Mouse (Mus musculus) CH12F3 (cell line): ENCODE data around the gene Helz2.
"Not testable (repeated sequence)": the region's sequence is repeated elsewhere in the genome, so short reads cannot be mapped to it uniquely, and the experiment has no call there.

Experiments
- in situ Hi-C: fragments of 300-500 bp; cut with MboI; formaldehyde crosslinking; loops from 2 replicates; pipeline ENCODE4 v1.14.3; 2020; ENCODE audit warnings: low sequenced_read_pairs

The Helz2 gene

DNA sequence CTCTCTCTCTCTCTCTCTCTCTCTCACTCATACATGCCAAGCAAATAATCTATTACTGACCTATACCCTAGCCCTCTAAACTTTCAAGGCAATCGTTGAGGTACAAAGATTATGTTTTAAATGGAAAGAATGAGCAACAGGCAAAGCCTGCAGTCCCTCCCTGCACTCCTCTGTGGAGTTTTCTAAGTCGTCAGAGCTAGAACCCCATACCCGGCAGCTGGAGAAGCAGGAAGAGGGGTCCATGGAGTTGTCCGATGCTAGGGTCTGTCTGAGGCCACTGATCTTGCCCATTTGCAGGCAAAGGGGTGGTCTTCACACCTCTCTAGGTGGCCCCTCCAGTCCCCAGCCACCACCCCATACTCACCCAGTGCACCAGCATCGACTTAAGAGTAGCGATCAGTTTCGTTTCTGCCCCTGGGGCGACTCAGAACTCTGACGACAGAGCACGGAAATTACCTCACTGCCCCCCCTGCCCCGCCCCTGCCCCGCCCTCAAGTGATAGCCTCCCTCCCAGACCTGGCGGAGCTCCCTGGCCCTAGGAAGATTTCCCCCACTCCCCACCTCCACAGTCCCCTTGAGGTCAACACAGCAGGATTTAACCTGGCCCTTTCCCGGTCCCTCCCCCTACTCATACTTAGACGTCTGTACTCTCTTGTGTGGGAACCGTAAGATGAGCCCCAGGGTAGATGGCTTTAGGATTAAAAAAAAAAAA is at the start of gene Helz2:
TSS of gene Helz2 (minus strand) at position 426 of the 712 bp plus-strand sequence.
- in situ Hi-C loops = no loop called here

DNA sequence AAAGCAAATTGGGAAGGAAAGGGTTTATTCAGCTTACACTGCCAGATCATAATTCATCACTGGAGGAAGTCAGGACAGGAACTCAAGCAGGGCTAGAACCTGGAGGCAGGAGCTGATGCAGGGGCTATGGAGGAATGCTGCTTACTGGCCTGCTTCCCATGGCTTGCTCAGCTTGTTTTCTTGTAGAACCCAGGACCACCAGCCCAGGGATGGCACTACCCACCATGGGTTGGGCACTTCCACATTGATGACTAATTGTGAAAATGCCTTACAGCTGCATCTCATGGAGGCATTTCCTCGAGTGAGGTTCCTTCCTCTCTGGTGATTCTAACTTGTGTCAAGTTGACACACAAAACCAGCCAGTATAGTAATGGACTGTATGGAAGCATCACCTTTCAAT is 49.1 kb upstream of the Helz2 start:
- in situ Hi-C loops = no loop called here

DNA sequence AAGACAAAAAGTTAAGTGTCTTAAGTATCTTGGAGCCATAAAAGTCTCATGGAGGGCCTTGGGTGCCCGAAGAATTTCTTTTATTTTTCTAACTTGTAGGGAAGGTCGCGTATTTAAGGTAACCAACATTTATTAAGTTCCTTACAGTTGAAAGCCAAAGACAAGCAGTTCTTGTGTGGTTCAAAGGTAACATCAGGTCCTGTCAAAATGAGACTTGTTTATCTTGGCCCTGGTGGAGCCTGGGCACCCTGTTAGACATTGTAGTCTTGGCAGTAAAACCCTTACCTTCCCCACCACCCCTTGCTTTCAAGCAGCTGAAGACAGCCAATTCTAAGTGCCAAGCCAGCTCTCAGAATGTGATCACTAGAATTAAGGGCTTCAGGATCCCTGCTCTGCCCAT is 46.9 kb upstream of the Helz2 start:
- in situ Hi-C loops = no loop called here

DNA sequence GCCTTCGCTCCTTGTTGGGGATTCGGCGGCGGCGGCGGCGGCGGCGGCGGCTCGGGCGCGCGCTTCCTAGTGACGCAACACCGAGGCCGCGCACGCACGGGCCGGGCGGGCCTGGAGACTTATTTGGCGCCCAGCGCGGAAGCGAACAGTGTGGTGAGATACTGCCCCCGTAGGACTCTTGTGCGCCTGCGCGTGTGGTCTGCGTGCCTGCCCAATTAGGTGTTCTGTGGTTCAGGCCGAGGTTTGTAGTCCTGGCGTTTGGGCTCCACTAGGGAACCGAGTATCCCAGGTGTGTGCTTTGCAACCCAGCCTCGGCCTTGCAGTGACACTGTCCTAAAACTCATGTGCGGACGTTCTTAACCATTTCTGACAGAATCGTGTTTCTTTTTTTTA is 46.1 kb upstream of the Helz2 start, which contains the start of gene Gmeb2:
TSS of gene Gmeb2 (minus strand) at position 78 of the 393 bp plus-strand sequence.
- in situ Hi-C loops = not testable (repeated sequence)

DNA sequence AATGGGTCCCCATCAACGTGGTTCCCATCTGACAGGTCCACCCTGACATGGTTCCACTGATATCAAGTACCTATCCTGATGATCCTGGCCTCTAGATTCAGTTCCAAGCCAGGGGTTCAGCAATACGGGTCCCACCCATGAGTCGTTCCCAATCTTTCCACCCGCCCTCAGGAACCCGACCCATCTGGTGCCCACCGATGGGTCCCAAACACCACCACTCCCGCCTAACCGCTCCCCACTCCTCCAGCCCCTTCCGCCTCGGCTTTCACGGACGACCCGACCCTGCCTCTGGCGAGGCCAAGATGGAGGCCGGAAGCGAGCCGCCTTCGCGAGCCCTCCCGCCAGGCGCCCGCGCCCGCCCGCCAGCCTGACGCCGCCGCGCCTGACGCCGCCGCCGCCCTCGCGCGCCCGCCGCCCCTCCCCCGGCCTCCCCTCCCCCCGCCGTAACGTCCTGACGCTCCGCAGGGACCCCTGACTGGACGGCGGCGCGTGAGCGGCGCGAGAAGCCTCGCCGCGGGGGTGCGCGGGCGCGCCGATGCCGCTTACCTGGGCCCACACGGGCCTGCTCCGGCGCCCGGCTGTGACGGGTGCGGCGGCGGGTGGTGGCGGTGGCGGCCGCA is 45.6 kb upstream of the Helz2 start:
- in situ Hi-C loops = no loop called here

DNA sequence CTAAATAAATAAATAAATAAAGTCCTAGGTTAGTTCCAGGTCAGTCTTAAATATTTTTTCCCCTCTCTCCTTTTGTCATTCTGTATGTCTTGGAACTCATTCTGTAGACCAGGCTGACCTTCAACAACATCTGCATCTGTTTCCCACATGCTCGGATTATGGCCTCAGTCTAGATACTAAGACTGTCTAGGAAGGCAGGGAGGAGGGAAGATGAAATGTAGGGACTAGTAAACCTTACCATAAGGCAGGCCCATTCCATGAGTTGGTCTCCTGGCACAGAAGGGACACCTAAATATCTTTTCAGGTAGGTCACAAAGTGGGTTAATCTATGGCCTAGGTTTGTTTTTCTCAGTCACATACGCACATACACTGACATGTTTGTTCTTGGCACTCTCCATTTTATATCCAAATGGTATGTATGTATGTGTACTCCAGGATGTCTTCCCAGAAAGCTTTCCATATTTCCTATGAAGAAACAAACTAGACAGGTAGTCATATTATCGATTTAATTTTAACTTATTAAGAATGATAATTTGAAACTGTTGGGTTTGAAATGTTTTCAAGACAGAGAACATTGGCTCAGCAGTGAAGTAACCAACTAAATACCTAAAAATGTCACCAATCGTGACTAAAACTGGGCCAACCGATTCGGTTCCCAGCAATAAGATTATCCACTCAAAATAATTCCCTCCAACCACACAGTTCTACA is 45.0 kb upstream of the Helz2 start:
- in situ Hi-C loops = no loop called here

DNA sequence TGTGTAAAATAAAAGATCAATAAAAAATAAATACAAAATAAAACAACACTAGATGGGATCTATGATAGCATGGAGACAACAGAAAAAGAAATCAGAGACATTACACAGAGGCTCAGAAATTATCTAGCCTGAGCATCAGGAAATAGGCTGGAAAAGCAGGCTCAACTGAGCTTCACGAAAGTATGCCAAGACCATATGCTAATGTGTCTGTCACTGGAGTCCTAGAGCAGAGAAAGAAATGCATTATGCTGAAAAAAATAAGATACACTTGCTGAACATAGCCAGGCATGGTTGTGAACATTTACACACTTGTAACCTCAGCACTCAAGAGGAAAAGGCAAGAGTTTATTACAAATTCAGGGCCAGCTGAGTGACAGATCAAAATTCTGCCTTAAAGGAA is 38.1 kb upstream of the Helz2 start:
- in situ Hi-C loops = no loop called here

DNA sequence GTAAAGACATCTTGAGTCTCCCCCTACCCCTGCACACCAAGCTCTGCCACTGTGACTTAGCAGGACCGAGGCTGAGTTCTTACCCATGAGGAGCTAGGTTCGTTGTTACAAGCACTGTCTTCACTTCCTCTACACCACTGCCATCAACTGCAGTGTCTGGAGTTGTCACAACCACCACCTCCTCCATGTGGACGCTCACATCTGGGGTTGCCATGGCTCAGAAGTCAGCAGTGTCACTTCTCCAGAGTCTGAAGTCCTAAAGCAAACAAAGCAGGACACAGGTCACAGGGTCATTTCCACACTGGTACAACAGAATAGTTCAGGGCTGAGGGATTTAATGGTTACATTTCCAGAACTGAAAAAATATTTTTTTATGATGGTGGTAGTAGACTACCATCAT is 36.0 kb upstream of the Helz2 start:
- in situ Hi-C loops = no loop called here

DNA sequence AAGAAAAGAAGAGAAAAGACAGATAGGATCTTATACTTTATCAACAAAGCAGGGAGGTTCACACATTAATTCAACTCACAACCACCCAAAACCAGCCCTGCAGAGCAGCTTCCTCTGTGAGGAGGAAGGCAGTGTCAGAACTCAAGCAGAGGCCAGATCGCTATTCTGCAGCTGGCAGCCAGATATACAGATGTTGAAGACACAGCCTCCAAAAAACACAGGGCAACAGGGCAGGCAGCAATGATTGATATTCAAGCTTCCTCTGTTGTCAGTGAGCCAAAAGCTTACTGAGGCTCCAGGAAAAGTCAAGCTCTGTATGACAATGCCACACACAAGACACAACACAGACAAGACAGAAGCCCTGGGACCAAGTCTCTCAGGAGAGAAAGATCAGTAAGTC is 34.9 kb upstream of the Helz2 start:
- in situ Hi-C loops = no loop called here

DNA sequence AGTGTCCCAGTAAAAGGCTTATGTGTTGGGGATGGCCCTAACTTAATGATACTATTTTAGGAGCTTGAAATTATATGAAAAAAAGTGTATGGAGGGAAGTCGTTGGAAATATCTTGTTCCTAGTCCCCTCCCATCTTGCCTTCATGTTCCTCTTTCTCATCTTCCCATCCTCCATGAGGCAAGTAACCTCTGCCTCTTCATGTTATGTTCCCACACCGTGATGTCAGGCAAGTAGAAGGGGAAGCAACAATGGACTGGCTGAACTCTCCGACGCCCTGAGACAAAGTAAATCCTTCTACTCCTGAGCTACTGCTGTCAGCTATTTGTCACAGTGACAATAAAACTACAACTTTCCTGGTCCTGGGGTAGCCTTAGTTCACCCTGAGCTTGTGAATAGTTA is 32.8 kb upstream of the Helz2 start:
- in situ Hi-C loops = no loop called here

DNA sequence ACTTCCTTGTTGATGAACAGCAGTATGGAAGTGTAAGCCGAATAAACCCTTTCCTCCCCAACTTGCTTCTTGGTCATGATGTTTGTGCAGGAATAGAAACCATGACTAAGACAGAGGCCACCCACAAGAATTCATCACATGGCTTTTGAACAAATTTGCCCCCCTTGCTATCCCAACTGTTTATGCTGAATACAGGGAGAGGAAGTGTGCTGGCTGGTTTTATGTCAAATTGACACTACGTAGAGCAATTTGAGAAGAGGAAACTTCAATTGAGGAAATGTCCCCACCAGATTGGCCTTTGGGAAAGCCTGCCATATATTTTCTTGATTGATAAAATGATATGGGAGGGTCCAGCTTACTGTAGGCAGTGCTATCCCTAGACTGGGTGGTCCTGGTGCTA is 32.0 kb upstream of the Helz2 start:
- in situ Hi-C loops = no loop called here

DNA sequence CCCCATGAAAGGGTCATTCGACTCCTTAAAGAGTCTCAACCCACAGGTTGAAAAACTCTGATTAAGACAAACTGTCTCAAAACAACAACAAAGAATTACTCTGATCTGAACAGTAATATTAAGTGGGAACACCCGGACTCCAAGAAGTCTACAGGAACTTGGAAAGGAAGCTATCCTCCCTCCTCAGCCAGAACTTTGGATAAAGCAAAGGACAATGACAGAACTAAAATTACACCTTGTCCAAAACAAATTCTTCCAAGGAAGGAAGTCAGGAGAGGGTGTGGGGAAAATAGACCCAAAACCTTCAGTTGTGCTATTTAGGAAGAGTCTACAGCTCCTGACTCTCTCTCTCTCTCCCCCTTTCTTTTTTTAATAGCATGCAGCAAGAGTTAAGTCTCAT is 30.3 kb upstream of the Helz2 start:
- in situ Hi-C loops = no loop called here

DNA sequence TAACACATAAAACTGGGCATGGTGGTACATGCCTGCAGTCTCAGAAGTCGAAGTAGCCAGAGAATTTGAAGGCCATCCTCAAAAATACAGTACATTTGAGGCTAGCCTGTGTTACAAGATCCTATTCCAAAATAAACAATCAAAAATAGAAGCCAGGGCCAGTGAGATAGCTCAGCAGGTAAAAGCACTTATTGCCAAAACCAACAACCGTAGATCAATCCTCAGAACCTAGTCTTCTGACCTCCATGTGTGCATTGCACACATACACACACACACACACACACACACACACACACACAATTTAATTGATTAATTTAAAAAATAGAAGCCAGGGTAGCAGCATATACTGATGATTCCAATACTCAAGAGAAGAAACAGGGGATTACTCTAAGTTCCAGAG is 25.0 kb upstream of the Helz2 start:
- in situ Hi-C loops = no loop called here

DNA sequence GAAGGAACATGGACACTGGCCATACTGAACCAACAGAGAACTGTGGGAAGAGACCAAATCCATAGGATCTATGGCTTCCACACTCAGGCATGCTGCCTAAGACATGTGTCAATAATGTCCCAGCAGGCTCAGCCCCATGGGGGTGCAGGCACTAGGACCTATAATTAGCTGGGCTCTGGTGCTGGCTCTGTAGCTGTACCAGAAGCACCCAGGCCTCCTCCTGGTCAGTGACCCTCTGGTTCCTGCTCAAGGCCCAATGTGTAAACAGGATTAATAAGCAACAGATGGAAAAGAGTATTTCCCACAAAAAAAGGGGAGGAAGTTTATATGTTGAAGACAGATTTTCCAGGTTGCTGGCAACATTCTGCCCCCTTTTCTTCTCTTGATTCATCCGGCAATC is 11.4 kb upstream of the Helz2 start:
- in situ Hi-C loops = no loop called here

DNA sequence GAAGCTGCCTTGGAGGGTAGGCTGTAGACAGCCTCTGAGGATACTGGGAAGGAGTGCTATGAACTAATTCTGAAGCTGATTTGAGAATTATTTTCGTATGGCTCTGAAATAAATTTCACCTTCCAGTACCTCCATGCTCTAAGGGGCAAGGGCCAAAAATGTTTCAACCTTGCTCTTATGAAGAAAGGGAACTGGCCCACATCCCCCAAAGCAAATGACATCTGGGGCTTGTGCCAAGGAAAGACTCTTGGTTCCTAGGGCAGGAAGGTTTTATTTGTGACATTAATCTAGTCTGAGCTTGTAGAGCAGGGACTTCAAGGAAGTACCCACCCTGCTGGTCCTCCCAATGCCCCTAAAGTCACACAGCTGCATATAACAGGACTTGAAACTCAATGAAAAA is 10.0 kb upstream of the Helz2 start:
- in situ Hi-C loops = no loop called here

DNA sequence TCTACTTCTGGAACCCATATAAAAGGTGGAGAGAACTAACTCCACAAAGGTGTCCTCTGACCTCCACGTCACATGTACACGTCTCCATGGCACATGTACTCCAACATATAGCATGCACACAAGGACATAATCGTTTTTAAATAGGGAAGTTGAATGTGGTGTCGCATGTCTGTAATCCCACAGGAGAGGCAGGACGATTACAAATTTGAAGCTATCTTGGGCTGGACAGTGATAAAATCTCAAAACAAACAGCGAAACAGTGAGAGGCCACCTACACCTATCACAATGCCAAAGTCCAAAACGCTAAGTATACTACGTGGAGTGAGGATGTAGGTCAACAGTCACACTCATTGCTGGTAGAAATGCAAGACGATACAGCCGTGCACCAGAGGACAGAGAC is 7.4 kb upstream of the Helz2 start:
- in situ Hi-C loops = no loop called here

DNA sequence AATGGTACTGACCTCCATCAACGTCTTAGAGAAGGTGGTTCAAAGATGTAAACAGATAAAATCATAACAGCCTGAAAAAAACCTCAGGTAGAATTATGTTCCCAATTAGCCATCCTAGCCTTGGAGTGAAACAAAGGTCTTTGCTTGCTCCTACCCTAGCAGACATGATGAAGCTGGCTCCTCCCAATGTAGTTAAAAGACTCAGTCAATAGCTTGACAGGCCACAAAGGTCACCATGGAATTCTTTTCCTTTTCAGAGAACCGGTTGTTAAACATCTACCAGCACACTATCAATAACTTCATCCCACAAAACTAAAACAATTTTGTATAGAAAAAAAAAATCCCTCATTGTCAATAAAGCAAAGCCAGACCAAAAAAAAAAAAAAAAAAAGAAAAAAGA is 3.2 kb upstream of the Helz2 start:
- in situ Hi-C loops = no loop called here

DNA sequence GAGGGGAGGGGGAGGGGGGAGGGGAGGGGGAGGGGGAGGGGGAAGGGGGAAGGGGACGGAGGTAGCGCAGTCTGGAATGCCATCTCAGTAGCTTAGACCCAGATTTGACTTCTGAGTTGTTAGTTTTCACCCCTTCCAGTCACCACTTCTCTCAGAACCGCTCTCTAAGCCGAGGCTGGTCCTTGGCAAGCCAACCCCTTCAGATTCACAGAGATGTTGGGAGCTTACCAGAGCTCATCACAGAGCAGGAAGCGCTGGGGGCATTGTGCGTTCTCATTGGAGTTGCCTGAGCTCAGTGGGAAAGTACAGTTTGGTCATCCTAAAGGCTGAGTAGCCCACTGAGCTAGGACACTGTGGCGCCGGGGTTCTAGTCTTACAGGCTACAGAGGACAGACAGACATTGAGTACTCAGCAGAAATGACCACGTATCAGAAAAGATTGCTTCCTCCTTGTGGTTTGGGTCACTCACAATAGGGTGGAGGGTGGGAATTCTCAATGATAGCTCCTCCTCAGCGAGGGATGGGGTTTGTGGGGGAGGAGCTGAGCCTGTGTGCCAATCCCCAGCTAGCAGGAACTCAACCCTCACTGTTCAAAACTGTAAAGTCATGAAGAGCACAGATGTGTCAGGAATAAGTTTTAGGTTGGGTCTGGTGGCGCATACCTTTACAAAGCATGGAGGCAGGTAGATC is 2.0 kb upstream of the Helz2 start:
- in situ Hi-C loops = no loop called here

DNA sequence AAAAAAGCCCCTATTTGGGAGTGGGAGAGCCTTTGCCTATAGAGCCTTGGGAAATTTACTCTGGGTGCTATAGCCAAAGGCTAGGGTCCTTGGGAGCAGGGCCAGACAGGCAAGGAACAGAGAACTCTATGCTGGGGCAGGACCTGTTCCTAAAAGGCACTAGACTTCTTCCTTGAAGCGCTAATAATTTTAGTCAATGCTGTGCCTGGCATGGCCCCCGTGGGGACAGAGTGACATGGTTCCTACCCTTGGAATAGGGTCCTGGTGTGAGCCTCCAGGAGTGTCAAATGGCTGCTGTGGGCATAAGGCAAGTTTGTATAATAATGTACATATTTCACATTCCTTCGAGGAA is 463 bp upstream of the Helz2 start:
- in situ Hi-C loops = no loop called here

DNA sequence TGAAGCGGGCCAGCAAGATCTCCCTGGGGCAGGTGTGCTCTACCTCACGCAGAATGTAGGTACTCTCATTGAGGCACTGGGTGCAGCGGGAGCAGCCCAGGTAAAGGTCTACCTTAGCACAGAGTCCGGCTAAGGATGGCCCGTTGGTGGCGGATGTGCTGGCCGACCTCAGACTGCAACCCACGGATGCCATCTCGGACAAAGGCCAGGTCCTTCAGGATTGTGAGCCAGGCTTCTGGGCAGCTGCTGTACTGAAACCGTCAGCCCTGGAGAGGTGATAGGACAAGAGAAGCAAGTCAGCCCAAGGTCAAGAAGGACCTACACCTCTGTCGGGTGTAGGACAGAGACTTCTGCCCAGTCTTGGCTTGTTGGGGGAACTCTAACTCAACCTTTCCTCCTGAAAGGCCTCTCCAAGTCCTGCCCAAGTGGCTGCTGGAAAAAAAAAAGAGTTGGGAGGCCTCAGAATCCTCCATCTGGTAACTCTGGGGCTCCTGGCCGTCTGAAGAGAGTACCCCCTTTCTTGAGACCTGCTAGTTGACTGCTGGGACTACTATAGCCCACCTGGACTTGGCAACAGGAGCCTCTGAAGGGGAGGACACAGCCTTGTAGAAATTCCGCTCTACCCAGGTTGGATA is 904 bp downstream of the Helz2 start:
- in situ Hi-C loops = no loop called here

DNA sequence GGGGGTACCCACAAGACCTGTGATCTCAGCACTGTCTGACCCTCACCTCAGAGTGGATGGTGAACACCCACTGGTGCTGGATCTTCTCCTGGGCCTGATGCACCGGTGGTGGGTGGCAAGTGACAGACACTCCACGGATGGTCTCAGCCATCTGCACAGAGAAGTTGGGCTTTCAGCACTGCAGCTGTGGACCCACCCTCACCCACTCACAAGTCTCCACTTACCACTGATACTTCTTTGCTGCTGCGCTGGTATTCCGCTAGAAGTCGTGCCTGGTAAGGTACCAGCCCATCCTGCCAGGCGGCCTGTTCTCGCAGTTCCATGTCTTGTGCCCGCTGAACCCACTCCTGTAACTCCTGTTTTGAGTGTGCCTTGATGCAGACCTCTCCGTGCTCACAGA is 2.6 kb downstream of the Helz2 start:
- in situ Hi-C loops = no loop called here
